Mouse (Mus musculus) neural tube, embryonic 11.5 days (tissue): Measurements from ENCODE around the gene Kcnn3. TPM values are rescaled to one million over a fixed set of nuclear protein-coding genes. Genes with fewer than 3 reads are reported as not detected.

ENCODE experiments used
- ATAC-seq: fragments of 200-750 bp; cut with Nextera tagmentation; 2 replicates; pipeline ENCODE4 v1.8.0; 2017; ENCODE audit warnings: moderate number of reproducible peaks, mild to moderate bottlenecking, moderate TSS enrichment, moderate library complexity; ENCODE audit not compliant: insufficient read depth, low FRiP score, low TSS enrichment
- DNase-seq: peaks from one replicate; pipeline ENCODE4 v3.0.0-alpha.2; 2015; ENCODE audit warnings: low spot score
- H3K27ac ChIP-seq: fragments of 300-500 bp; sonication (generic); 2 replicates; pipeline ENCODE4 v1.5.1; 2014; ENCODE audit warnings: low read depth, mild to moderate bottlenecking, low read length
- H3K27me3 ChIP-seq: fragments of 300-500 bp; sonication (generic); 2 replicates; pipeline ENCODE4 v1.6.1; 2014; ENCODE audit warnings: mild to moderate bottlenecking, low read length, mixed read lengths; ENCODE audit not compliant: control insufficient read depth, insufficient read depth
- H3K36me3 ChIP-seq: fragments of 300-500 bp; sonication (generic); 2 replicates; pipeline ENCODE4 v1.6.1; 2014; ENCODE audit warnings: mild to moderate bottlenecking, low read length, moderate library complexity, mixed read lengths; ENCODE audit not compliant: control insufficient read depth, insufficient read depth
- H3K4me1 ChIP-seq: fragments of 300-500 bp; sonication (generic); 2 replicates; pipeline ENCODE4 v1.6.1; 2014; ENCODE audit warnings: low read length, mixed read lengths; ENCODE audit not compliant: control insufficient read depth, insufficient read depth
- H3K4me2 ChIP-seq: fragments of 300-500 bp; sonication (generic); 2 replicates; pipeline ENCODE4 v1.6.1; 2014; ENCODE audit warnings: low read depth, mild to moderate bottlenecking, moderate library complexity
- H3K4me3 ChIP-seq: fragments of 300-500 bp; sonication (generic); 2 replicates; pipeline ENCODE4 v1.5.1; 2014; ENCODE audit warnings: low read depth, low read length
- H3K9ac ChIP-seq: fragments of 300-500 bp; sonication (generic); 2 replicates; pipeline ENCODE4 v1.6.1; 2014; ENCODE audit warnings: mild to moderate bottlenecking, low read length
- H3K9me3 ChIP-seq: fragments of 300-500 bp; sonication (generic); 2 replicates; pipeline ENCODE4 v1.6.1; 2016; ENCODE audit warnings: low read length; ENCODE audit not compliant: control insufficient read depth
- WGBS: fragments of 180-500 bp; shearing (Covaris S2); extraction: QIAGEN DNeasy Blood & Tissue Kit; methylation state at CpG from one replicate; pipeline ENCODE4 v1.1.7; 2014; 5-methylcytosine and 5-hydroxymethylcytosine counted together
- polyA plus RNA-seq: library from polyadenylated mRNA; unstranded; fragments of >200 nt; fragmentation: Nextera tagmentation; extraction: Ambion mirVana; gene quantifications from 2 replicates; pipeline ENCODE4 v1.2.1, GENCODE M21; 2014

The Kcnn3 gene
- polyA plus RNA-seq, 1 experiment from 2014 or later = 1.9 TPM

DNA sequence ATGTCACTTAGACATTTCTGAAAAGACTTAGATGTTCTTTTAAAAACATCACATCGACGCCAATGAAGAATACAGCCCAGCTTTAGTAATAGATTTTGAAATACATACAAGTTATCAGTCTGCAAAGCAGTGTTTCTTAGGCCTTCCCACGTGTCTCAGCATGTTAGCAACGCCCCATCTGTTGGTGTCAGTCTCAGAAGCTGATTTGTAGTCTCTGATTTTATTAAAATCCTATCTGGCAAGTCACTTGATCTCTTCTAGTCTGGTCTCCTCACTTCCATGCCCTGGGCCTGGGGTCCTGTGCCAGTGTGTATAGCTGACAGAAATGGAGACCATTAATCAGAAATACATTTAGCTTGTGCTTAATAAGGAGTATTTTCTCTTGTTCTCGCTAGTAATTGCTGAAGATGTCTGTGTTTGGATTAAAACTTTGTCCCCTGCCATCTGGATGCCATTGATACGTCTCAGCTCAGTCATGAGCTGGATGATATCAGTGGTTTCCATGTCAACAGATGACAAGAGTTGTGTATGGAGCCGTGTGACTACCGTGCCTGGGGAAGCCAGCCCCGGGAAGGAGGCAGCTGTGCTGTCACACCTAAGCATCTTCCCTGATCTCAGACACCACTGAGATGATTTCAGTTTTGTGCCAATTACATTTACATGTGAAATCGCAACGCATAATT lies 140.1 kb downstream of the Kcnn3 start:
- no peak for ATAC-seq
- no peak for DNase-seq
- peaks cover 7% of the 10 kb centered on the region for H3K4me1 ChIP-seq
- 69% methylated on average over 11 of the region's 11 CpGs for WGBS
- H3K36me3 ChIP-seq = no peaks in the 10 kb centered on the region
- no peaks in the 10 kb centered on the region for H3K27me3 ChIP-seq
- H3K9me3 ChIP-seq = no peaks in the 10 kb centered on the region
- no peak overlapping the region for H3K27ac ChIP-seq
- no peak overlapping the region for H3K4me2 ChIP-seq
- H3K4me3 ChIP-seq = no peak overlapping the region
- no peak overlapping the region for H3K9ac ChIP-seq

DNA sequence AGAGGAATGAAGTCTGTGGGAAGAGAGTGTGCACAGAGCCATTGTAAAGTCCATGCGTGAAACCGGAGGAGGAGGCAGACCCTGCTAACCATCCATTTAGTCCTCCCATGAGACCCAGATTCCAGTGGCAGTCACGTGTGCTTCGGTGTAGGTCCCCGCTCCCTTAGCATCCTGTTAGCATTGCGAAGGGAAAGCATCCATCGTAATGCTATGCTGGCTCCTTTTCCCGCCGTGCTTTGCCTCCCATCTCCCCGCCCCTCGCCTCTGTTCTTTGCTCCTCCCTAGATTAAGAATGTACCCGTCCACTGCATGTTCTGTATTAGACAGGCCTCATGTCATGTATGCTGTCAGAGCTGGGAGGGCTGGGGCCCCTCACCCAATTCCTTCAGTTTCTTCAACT lies 144.8 kb downstream of the Kcnn3 start:
- H3K4me1 ChIP-seq = peaks cover 9% of the 10 kb centered on the region; the same call in 1 of the 2 replicates
- H3K27ac ChIP-seq = no peak overlapping the region
- no peaks in the 10 kb centered on the region for H3K27me3 ChIP-seq
- H3K4me2 ChIP-seq = no peak overlapping the region
- no peaks in the 10 kb centered on the region for H3K36me3 ChIP-seq
- no peak overlapping the region for H3K9ac ChIP-seq
- DNase-seq = peak; percentile 46
- H3K4me3 ChIP-seq = no peak overlapping the region
- ATAC-seq = peak; percentile 58; the same call in 1 of the 2 replicates
- WGBS = 38% methylated on average over 12 of the region's 12 CpGs
- no peaks in the 10 kb centered on the region for H3K9me3 ChIP-seq

DNA sequence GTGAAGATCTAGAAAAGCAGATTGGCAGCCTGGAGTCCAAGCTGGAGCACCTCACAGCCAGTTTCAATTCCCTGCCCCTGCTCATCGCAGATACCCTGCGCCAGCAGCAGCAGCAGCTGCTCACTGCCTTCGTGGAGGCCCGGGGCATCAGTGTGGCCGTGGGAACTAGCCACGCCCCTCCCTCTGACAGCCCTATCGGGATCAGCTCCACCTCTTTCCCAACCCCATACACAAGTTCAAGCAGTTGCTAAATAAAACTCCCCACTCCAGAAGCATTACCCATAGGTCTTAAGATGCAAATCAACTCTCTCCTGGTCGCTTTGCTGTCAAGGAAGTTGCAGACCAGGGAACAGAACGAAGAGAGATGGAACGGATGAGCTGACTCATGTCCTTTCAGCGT lies 147.2 kb downstream of the Kcnn3 start:
- H3K4me1 ChIP-seq = peaks cover 9% of the 10 kb centered on the region; the same call in 1 of the 2 replicates
- no peak overlapping the region for H3K27ac ChIP-seq
- H3K9me3 ChIP-seq = no peaks in the 10 kb centered on the region
- H3K9ac ChIP-seq = no peak overlapping the region
- DNase-seq (no peak), ATAC-seq (no peak)
- 50% methylated on average over 11 of the region's 11 CpGs for WGBS
- H3K36me3 ChIP-seq = no peaks in the 10 kb centered on the region
- no peak overlapping the region for H3K4me3 ChIP-seq
- H3K4me2 ChIP-seq = no peak overlapping the region
- H3K27me3 ChIP-seq = no peaks in the 10 kb centered on the region

- no peaks in the 10 kb centered on the region for H3K36me3 ChIP-seq
- H3K9ac ChIP-seq = no peak overlapping the region
- no peak overlapping the region for H3K27ac ChIP-seq
- 85% methylated on average over 6 of the region's 6 CpGs for WGBS
- no peak for DNase-seq
- no peaks in the 10 kb centered on the region for H3K4me1 ChIP-seq
- ATAC-seq = no peak
- H3K9me3 ChIP-seq = no peaks in the 10 kb centered on the region
- H3K27me3 ChIP-seq = no peaks in the 10 kb centered on the region
- H3K4me3 ChIP-seq = no peak overlapping the region
- no peak overlapping the region for H3K4me2 ChIP-seq
These were observed 151.4 kb downstream of the Kcnn3 start for GRCm38 (mm10) chr3:89671334-89671733.

GRCm38 (mm10) chr3:89672573-89673317 lies 152.8 kb downstream of the Kcnn3 start:
- no peak for ATAC-seq
- no peak for DNase-seq
- 89% methylated on average over 12 of the region's 12 CpGs for WGBS

DNA sequence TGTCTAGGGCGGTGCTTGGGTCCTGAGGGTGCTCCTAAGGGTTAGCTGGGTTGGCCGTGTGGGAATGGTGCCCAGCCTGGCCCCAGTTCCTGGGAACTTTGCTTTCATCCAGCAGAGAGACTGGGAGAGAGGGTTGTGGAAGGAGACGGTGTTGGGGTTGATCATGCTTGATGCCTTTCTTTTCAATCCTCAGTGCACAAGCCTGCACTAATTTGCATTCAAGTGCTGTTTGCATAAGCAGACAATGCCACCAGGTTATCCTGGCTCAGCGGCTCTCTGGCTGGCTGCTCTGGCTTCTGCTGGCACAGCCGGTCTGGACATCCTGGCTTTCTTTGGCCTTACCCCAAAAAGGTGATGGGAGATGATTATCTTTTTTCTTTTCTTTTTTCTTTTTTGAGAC lies 157.7 kb downstream of the Kcnn3 start:
- H3K9ac ChIP-seq = no peak overlapping the region
- DNase-seq = no peak
- no peak overlapping the region for H3K4me2 ChIP-seq
- no peak for ATAC-seq
- H3K4me3 ChIP-seq = no peak overlapping the region
- H3K27ac ChIP-seq = no peak overlapping the region
- no peaks in the 10 kb centered on the region for H3K36me3 ChIP-seq
- H3K4me1 ChIP-seq = no peaks in the 10 kb centered on the region
- no peaks in the 10 kb centered on the region for H3K9me3 ChIP-seq
- WGBS = 60% methylated on average over 5 of the region's 5 CpGs
- no peaks in the 10 kb centered on the region for H3K27me3 ChIP-seq

More at GRCm38 (mm10) chr3:89672573-89673317, 152.8 kb downstream of the Kcnn3 start:
- no peak overlapping the region for H3K27ac ChIP-seq
- no peaks in the 10 kb centered on the region for H3K36me3 ChIP-seq
- H3K4me2 ChIP-seq = no peak overlapping the region
- H3K9me3 ChIP-seq = no peaks in the 10 kb centered on the region
- H3K27me3 ChIP-seq = no peaks in the 10 kb centered on the region
- no peaks in the 10 kb centered on the region for H3K4me1 ChIP-seq
- no peak overlapping the region for H3K4me3 ChIP-seq
- H3K9ac ChIP-seq = no peak overlapping the region

DNA sequence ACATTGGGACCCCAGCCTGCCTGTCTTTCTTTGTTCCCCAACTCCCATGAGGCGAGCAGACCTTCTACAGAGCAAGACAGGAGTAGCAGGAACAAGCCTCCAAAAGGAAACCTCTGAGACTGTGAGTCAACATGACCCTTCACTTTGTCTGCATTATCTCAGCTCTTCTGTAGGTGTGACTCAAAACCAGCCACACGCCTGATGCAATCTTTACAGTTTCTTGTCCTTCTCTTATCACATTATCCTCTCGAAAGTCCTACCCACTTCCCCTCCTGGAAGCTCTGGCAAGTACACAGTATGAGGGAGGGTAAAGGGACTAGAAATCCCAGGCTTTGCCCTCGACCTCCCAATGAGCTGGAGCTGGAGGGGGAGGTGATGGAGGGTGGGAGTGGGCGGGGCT lies 166.1 kb downstream of the Kcnn3 start:
- no peak for ATAC-seq
- Histone ChIP-seq H3K4me1 (no peaks in the 10 kb centered on the region), H3K9me3 (no peaks in the 10 kb centered on the region), H3K4me3 (no peak overlapping the region), H3K36me3 (no peaks in the 10 kb centered on the region), H3K27ac (no peak overlapping the region), H3K27me3 (no peaks in the 10 kb centered on the region), H3K9ac (no peak overlapping the region), H3K4me2 (no peak overlapping the region)
- WGBS = 50% methylated on average over 5 of the region's 5 CpGs
- no peak for DNase-seq

DNA sequence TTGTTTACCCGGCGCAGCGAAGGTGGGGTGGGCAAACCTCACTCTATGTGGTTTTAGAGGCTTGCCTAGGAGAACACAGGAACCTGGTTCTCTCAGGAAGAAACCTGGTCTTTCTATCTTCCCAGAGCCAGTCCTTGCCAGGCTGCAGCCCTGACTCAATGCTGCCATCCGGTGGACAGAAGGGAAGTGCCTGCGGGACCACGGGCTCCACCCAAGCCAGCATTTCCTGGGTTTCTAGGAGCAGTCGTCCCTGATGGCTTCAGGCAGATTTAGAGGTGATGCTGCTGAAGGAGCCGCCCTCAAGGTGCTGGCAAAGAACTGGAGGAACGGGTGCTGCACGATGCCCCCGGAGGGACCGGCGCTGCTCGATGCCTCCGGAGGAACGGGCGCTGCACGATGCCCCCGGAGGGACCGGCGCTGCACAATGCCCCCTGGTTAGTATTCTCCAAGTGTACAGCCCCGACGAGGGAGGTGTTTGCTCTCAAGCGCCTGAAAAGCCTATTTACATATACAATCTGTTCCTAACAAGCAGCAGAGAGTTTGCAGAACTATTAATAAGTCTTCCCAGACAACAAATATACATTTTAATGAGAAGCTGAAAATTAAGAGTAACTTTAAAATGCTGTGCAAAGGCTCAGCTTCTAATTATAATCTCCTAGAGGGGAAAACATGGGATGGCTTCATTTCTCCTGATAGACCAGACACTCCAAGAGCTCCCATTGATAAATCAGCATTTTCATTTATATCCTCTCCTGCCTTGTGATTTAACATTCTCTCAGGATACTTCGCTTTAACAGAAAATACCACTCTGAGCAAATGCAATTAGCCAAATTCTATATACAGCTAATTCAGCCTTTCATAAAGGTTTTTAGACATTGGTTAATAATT lies 169.0 kb downstream of the Kcnn3 start:
- H3K4me3 ChIP-seq = peak overlapping the region; percentile 34
- ATAC-seq = peak; percentile 81
- H3K9me3 ChIP-seq = no peaks in the 10 kb centered on the region
- WGBS = 6% methylated on average over 25 of the region's 25 CpGs
- H3K27me3 ChIP-seq = no peaks in the 10 kb centered on the region
- H3K9ac ChIP-seq = peak overlapping the region; percentile 74
- peak overlapping the region; percentile 51 for H3K4me2 ChIP-seq
- no peak overlapping the region for H3K27ac ChIP-seq
- no peaks in the 10 kb centered on the region for H3K36me3 ChIP-seq
- peak; percentile 90 for DNase-seq
- H3K4me1 ChIP-seq = no peaks in the 10 kb centered on the region
